Mouse (Mus musculus) forebrain, postnatal 0 days (tissue): ENCODE measurements at regions not wholly inside any gene's neighbourhood (a gene's known extent, or its start where the extent isn't known, plus 50 kb on each side); places are given as distances from the start of the nearest gene placed in this dataset.

ENCODE experiments used
- ATAC-seq: fragments of 200-750 bp; cut with Nextera tagmentation; 2 replicates; pipeline ENCODE4 v1.8.0; 2017; ENCODE audit warnings: mild to moderate bottlenecking, moderate library complexity
- DNase-seq: peaks from one replicate; pipeline ENCODE4 v3.0.0-alpha.2; 2015
- H3K27ac ChIP-seq: fragments of 300-500 bp; sonication (generic); 2 replicates; pipeline ENCODE4 v1.5.1; 2014; ENCODE audit warnings: low read depth, mild to moderate bottlenecking, antibody characterized with exemption, low read length, moderate library complexity, mixed read lengths
- H3K27me3 ChIP-seq: fragments of 300-500 bp; sonication (generic); 2 replicates; pipeline ENCODE4 v1.6.1; 2014; ENCODE audit warnings: mild to moderate bottlenecking, low read length, mixed read lengths; ENCODE audit not compliant: insufficient read depth
- H3K36me3 ChIP-seq: fragments of 300-500 bp; sonication (generic); 2 replicates; pipeline ENCODE4 v1.6.1; 2014; ENCODE audit warnings: mild to moderate bottlenecking, moderate library complexity; ENCODE audit not compliant: insufficient read depth
- H3K4me1 ChIP-seq: fragments of 300-500 bp; sonication (generic); 2 replicates; pipeline ENCODE4 v1.6.1; 2014; ENCODE audit warnings: antibody characterized with exemption; ENCODE audit not compliant: insufficient read depth
- H3K4me2 ChIP-seq: fragments of 300-500 bp; sonication (generic); 2 replicates; pipeline ENCODE4 v1.6.1; 2014; ENCODE audit warnings: low read depth, mild to moderate bottlenecking, moderate library complexity
- H3K4me3 ChIP-seq: fragments of 300-500 bp; sonication (generic); 2 replicates; pipeline ENCODE4 v1.5.1; 2014; ENCODE audit warnings: low read depth, low read length, mixed read lengths
- H3K9ac ChIP-seq: fragments of 300-500 bp; sonication (generic); 2 replicates; pipeline ENCODE4 v1.6.1; 2014; ENCODE audit warnings: mild to moderate bottlenecking
- H3K9me3 ChIP-seq: fragments of 300-500 bp; sonication (generic); 2 replicates; pipeline ENCODE4 v1.6.1; 2016; ENCODE audit warnings: low read length
- CTCF ChIP-seq: sonication (generic); IDR thresholded peaks from 2 replicates; pipeline ENCODE4 v1.5.1; 2016; ENCODE audit warnings: antibody characterized with exemption, control low read depth, low read depth
- WGBS: fragments of 180-500 bp; shearing (Covaris S2); extraction: QIAGEN DNeasy Blood & Tissue Kit; methylation state at CpG from one replicate; pipeline ENCODE4 v1.1.7; 2014; 5-methylcytosine and 5-hydroxymethylcytosine counted together

GRCm38 (mm10) chr8:126733779-126734178 is 140.0 kb upstream of the Irf2bp2 start:
- Histone ChIP-seq H3K27me3 (no peaks in the 10 kb centered on the region), H3K9ac (no peak overlapping the region), H3K4me1 (peaks cover 22% of the 10 kb centered on the region; the same call in 1 of the 2 replicates), H3K36me3 (no peaks in the 10 kb centered on the region), H3K27ac (no peak overlapping the region), H3K9me3 (no peaks in the 10 kb centered on the region), H3K4me3 (no peak overlapping the region), H3K4me2 (no peak overlapping the region)
- TF ChIP-seq CTCF = no peak
- DNase-seq (no peak), ATAC-seq (no peak)
- 79% methylated on average over 6 of the region's 6 CpGs for WGBS

- Histone ChIP-seq H3K27me3 (no peaks in the 10 kb centered on the region), H3K4me3 (no peak overlapping the region), H3K9me3 (no peaks in the 10 kb centered on the region), H3K27ac (no peak overlapping the region), H3K4me2 (no peak overlapping the region), H3K9ac (no peak overlapping the region), H3K36me3 (no peaks in the 10 kb centered on the region), H3K4me1 (peaks cover 22% of the 10 kb centered on the region; the same call in 1 of the 2 replicates)
- ATAC-seq (no peak), DNase-seq (no peak)
- 43% methylated on average over 7 of the region's 7 CpGs for WGBS
- TF ChIP-seq CTCF = no peak
Observed at GRCm38 (mm10) chr8:126733307-126733706, 139.5 kb upstream of the Irf2bp2 start.

- Histone ChIP-seq H3K4me3 (no peak overlapping the region), H3K36me3 (no peaks in the 10 kb centered on the region), H3K4me1 (0 out of 2 replicates have a peak, but pooled peaks cover 5% of the 10 kb centered on the region), H3K27ac (no peak overlapping the region), H3K4me2 (no peak overlapping the region), H3K9ac (no peak overlapping the region), H3K27me3 (no peaks in the 10 kb centered on the region), H3K9me3 (no peaks in the 10 kb centered on the region)
- WGBS = 68% methylated on average over 3 of the region's 3 CpGs
- no peak for DNase-seq
- no peak for ATAC-seq
- no peak for TF ChIP-seq CTCF
Observed at GRCm38 (mm10) chr8:126730017-126730631, 136.3 kb upstream of the Irf2bp2 start.

GRCm38 (mm10) chr8:126728987-126729632 is 135.3 kb upstream of the Irf2bp2 start:
- ATAC-seq = no peak
- 84% methylated on average over 12 of the region's 12 CpGs for WGBS
- no peak for TF ChIP-seq CTCF
- 0 out of 2 replicates have a peak, but pooled peaks cover 5% of the 10 kb centered on the region for H3K4me1 ChIP-seq
- H3K9ac ChIP-seq = no peak overlapping the region
- no peak overlapping the region for H3K4me3 ChIP-seq
- no peaks in the 10 kb centered on the region for H3K36me3 ChIP-seq
- no peak overlapping the region for H3K27ac ChIP-seq
- H3K9me3 ChIP-seq = no peaks in the 10 kb centered on the region
- DNase-seq = no peak
- no peak overlapping the region for H3K4me2 ChIP-seq
- H3K27me3 ChIP-seq = no peaks in the 10 kb centered on the region

- Histone ChIP-seq H3K9me3 (no peaks in the 10 kb centered on the region), H3K4me1 (0 out of 2 replicates have a peak, but pooled peaks cover 2% of the 10 kb centered on the region), H3K4me2 (no peak overlapping the region), H3K9ac (no peak overlapping the region), H3K36me3 (no peaks in the 10 kb centered on the region), H3K4me3 (no peak overlapping the region), H3K27me3 (no peaks in the 10 kb centered on the region), H3K27ac (no peak overlapping the region)
- no peak for DNase-seq
- WGBS = 90% methylated on average over 5 of the region's 5 CpGs
- no peak for ATAC-seq
- TF ChIP-seq CTCF = no peak
Observed at GRCm38 (mm10) chr8:126728135-126728534, 134.3 kb upstream of the Irf2bp2 start.

GRCm38 (mm10) chr8:126727068-126727467 is 133.3 kb upstream of the Irf2bp2 start:
- Histone ChIP-seq H3K36me3 (no peaks in the 10 kb centered on the region), H3K4me3 (no peak overlapping the region), H3K9ac (no peak overlapping the region), H3K27me3 (no peaks in the 10 kb centered on the region), H3K27ac (no peak overlapping the region), H3K9me3 (no peaks in the 10 kb centered on the region), H3K4me1 (no peaks in the 10 kb centered on the region), H3K4me2 (no peak overlapping the region)
- WGBS = 96% methylated on average over 2 of the region's 2 CpGs
- TF ChIP-seq CTCF = no peak
- no peak for DNase-seq
- ATAC-seq = no peak
